Mouse (Mus musculus) C2C12 (cell line): ENCODE results near the gene Cyp2e1.

ENCODE experiments used
- CTCF ChIP-seq: IDR thresholded peaks from one replicate; pipeline ENCODE4 v1.5.1; 2011; ENCODE audit not compliant: control insufficient read depth, insufficient read depth, insufficient read length
- FOSL1 ChIP-seq: IDR thresholded peaks from one replicate; pipeline ENCODE4 v1.8.0; 2011; ENCODE audit warnings: mild to moderate bottlenecking, low read length; ENCODE audit not compliant: poor library complexity, insufficient read depth, severe bottlenecking
- MYOG ChIP-seq: IDR thresholded peaks from one replicate; pipeline ENCODE4 v1.6.1; 2011; ENCODE audit not compliant: control insufficient read depth, insufficient read length; ENCODE audit errors: extremely low read depth
- USF1 ChIP-seq: IDR thresholded peaks from one replicate; pipeline ENCODE4 v1.6.1; 2011; ENCODE audit warnings: low read depth, mild to moderate bottlenecking, control low read depth, moderate library complexity

- no peak for TF ChIP-seq FOSL1
- no peak for TF ChIP-seq USF1
- TF ChIP-seq MYOG: no peak
- TF ChIP-seq CTCF: no peak
These were observed 34.7 kb downstream of the Cyp2e1 start for GRCm38 (mm10) chr7:140798212-140798611.
